Mouse (Mus musculus) naive thymus-derived CD4-positive, alpha-beta T cell, adult 2 months (primary cell): ENCODE results near the gene Mgat1.
A peak's percentile ranks its signal among the peaks of the same experiment; 100 is the strongest.

Source experiments
- DNase-seq: peaks from one replicate; pipeline ENCODE4 v3.0.0-alpha.2; 2011; ENCODE audit warnings: low read depth

Mgat1 gene

GRCm38 (mm10) chr11:49241471-49241870, 2.5 kb upstream of the Mgat1 start:
- no peak for DNase-seq

- DNase-seq: no peak
Observed at GRCm38 (mm10) chr11:49242944-49243626, 906 bp upstream of the Mgat1 start.

- DNase-seq: no peak
Observed at GRCm38 (mm10) chr11:49244595-49244930, 572 bp downstream of the Mgat1 start.

- no peak for DNase-seq
Observed at GRCm38 (mm10) chr11:49245176-49245575, 1.2 kb downstream of the Mgat1 start.

GRCm38 (mm10) chr11:49245634-49246415, 1.8 kb downstream of the Mgat1 start:
- DNase-seq: peak; percentile 18

- DNase-seq: no peak
Observed at GRCm38 (mm10) chr11:49246523-49246922, 2.5 kb downstream of the Mgat1 start.

- peak; percentile 58 for DNase-seq
Observed at GRCm38 (mm10) chr11:49247255-49247654, 3.3 kb downstream of the Mgat1 start.

- peak; percentile 58 for DNase-seq
Observed at GRCm38 (mm10) chr11:49248226-49248973, 4.4 kb downstream of the Mgat1 start.

- peak; percentile 46 for DNase-seq
Observed at GRCm38 (mm10) chr11:49248974-49249700, 5.1 kb downstream of the Mgat1 start.

- peak; percentile 82 for DNase-seq
Observed at GRCm38 (mm10) chr11:49249811-49250421, 5.9 kb downstream of the Mgat1 start.

GRCm38 (mm10) chr11:49250422-49251379, 6.7 kb downstream of the Mgat1 start:
- DNase-seq: peak; percentile 65

- DNase-seq: peak; percentile 33
Observed at GRCm38 (mm10) chr11:49251380-49251761, 7.4 kb downstream of the Mgat1 start.

GRCm38 (mm10) chr11:49252048-49252447, 8.1 kb downstream of the Mgat1 start:
- peak; percentile 25 for DNase-seq

GRCm38 (mm10) chr11:49253035-49253434, 9.0 kb downstream of the Mgat1 start:
- no peak for DNase-seq

GRCm38 (mm10) chr11:49259296-49259695, 15.3 kb downstream of the Mgat1 start:
- DNase-seq: no peak

- no peak for DNase-seq
Observed at GRCm38 (mm10) chr11:49259829-49260228, 15.8 kb downstream of the Mgat1 start.

GRCm38 (mm10) chr11:49260598-49261312, 16.8 kb downstream of the Mgat1 start:
- DNase-seq: no peak

GRCm38 (mm10) chr11:49261313-49261855, 17.4 kb downstream of the Mgat1 start:
- DNase-seq: no peak

GRCm38 (mm10) chr11:49262286-49262685, 18.3 kb downstream of the Mgat1 start:
- DNase-seq: no peak

GRCm38 (mm10) chr11:49263149-49263548, 19.2 kb downstream of the Mgat1 start:
- DNase-seq: no peak
